Mouse (Mus musculus) urinary bladder, postnatal 36 days (tissue): Measurements from ENCODE around the gene Homer3.

Experiments used
- DNase-seq, 2 experiments: peaks; one replicate each; pipeline ENCODE4 v3.0.0; 2022; ENCODE audit warnings: low spot score in 2 of 2, mixed read lengths in 1 of 2

Gene Homer3

GRCm38 (mm10) chr8:70332878-70333202 lies 50.2 kb downstream of the Homer3 start:
- DNase-seq: no peak

GRCm38 (mm10) chr8:70338931-70339330 lies 56.3 kb downstream of the Homer3 start:
- DNase-seq: no peak

GRCm38 (mm10) chr8:70340659-70341058 lies 58.0 kb downstream of the Homer3 start:
- DNase-seq: no peak

- DNase-seq: no peak
These were observed 59.4 kb downstream of the Homer3 start for GRCm38 (mm10) chr8:70342007-70342406.

GRCm38 (mm10) chr8:70343076-70343475 lies 60.4 kb downstream of the Homer3 start:
- DNase-seq: no peak

- no peak for DNase-seq
These were observed 61.1 kb downstream of the Homer3 start for GRCm38 (mm10) chr8:70343696-70344095.
